Mouse (Mus musculus) heart, embryonic 13.5 days (tissue): ENCODE measurements around the gene Col20a1. TPM values are rescaled to one million over a fixed set of nuclear protein-coding genes. Genes with fewer than 3 reads are reported as not detected.

Source experiments
- polyA plus RNA-seq: library from polyadenylated mRNA; unstranded; fragments of >200 nt; fragmentation: Nextera tagmentation; extraction: Ambion mirVana; gene quantifications from 2 replicates; pipeline ENCODE4 v1.2.1, GENCODE M21; 2015

Gene Col20a1
- polyA plus RNA-seq, 1 experiment from 2014 or later, result 0.33 TPM

Other genes with a start within 250 kb of the Col20a1 start
- not detected in 2 replicates for gene Bhlhe23, start 209.6 kb upstream of the Col20a1 start, polyA plus RNA-seq
- gene Ythdf1, start 65.6 kb upstream of the Col20a1 start, polyA plus RNA-seq, result 31.8 and 34.0 TPM in 2 replicates
- 0.44 and 0.47 TPM in 2 replicates for gene Birc7, start 57.5 kb upstream of the Col20a1 start, polyA plus RNA-seq
- 47.3 and 49.3 TPM in 2 replicates for gene Nkain4, start 31.8 kb upstream of the Col20a1 start, polyA plus RNA-seq
- gene Arfgap1, start 19.3 kb upstream of the Col20a1 start, polyA plus RNA-seq, result 80.0 and 82.9 TPM in 2 replicates
- gene Chrna4, start 57.0 kb downstream of the Col20a1 start, polyA plus RNA-seq, result 0.37 and 0.48 TPM in 2 replicates
- 0.19 TPM in 2 replicates for gene Kcnq2, start 148.8 kb downstream of the Col20a1 start, polyA plus RNA-seq
- 7.8 and 9.7 TPM in 2 replicates for gene Eef1a2, start 170.5 kb downstream of the Col20a1 start, polyA plus RNA-seq
- gene Ppdpf, start 200.7 kb downstream of the Col20a1 start, polyA plus RNA-seq, result 180 and 188 TPM in 2 replicates
- gene Ptk6, start 216.3 kb downstream of the Col20a1 start, polyA plus RNA-seq, result 0.05 TPM in 1 of 2 replicates, not detected in the other
- gene Srms, start 226.7 kb downstream of the Col20a1 start, polyA plus RNA-seq, result 0.11 TPM in 1 of 2 replicates, not detected in the other
- gene Fndc11, start 233.5 kb downstream of the Col20a1 start, polyA plus RNA-seq, result 0.13 and 0.27 TPM in 2 replicates